Mouse (Mus musculus): Measurements from ENCODE around the gene Kcnk2. TPM values are rescaled to one million over a fixed set of nuclear protein-coding genes. Genes with fewer than 3 reads are reported as not detected.

Gene Kcnk2
- polyA plus RNA-seq, 1 experiment, result not detected

DNA sequence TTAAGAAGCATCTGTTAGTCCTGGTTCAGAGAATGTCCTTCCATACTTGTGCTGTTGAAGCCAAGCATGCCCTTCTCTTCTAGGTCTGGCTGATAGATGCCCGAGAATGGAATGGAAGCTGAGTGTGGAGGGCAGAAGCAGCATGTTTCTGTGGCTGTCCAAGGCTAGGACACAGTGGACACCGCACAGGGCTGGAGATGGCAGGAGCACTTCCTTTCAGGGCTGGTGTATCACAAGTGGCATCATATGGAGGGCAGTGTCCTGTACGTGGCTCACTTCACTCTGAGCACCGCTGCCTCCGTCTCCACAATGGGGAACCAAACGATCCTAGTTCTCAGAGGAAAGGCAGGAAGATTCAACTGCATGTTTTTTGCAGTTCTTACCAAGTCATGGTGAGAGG is 7.8 kb upstream of the Kcnk2 start:
- WGBS, result 87% methylated on average over 6 of the region's 6 CpGs
- H3K4me1 ChIP-seq (ENCODE audit: control insufficient read depth, insufficient read depth, low read length), result no peaks in the 10 kb centered on the region
- H3K4me3 ChIP-seq (ENCODE audit: insufficient read depth, low read depth, low read length), result no peak overlapping the region
- H3K27ac ChIP-seq (ENCODE audit: insufficient read depth, low read depth, low read length), result no peak overlapping the region
- no peak for TF ChIP-seq CTCF (IDR thresholded peaks at IDR 0.05; ENCODE audit: insufficient read depth, low read depth, low read length)
- TF ChIP-seq POLR2A (IDR thresholded peaks at IDR 0.05; ENCODE audit: insufficient read depth, low read depth, low read length), result no peak

DNA sequence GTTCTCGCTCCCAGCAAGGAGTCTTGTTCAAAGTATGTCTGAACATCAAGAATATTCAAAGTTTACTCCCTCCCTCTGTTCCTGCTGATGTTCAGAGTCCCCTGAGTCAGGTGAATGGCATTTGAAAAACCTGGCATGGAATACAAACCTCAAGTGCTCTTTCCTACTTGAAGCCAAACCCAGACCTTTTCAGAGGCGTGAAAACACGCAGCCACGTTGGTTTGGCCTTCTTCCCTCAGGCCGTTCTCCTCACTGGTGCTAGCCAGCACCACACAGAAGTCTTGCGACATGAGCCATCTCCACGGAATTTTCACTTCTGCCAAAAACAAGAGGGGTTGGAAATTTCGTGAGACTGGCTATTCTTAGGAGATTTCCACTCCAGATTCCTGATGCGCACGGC is 3.1 kb upstream of the Kcnk2 start:
- no peak overlapping the region for H3K4me3 ChIP-seq (ENCODE audit: insufficient read depth, low read depth, low read length)
- TF ChIP-seq CTCF (IDR thresholded peaks at IDR 0.05; ENCODE audit: insufficient read depth, low read depth, low read length), result no peak
- TF ChIP-seq POLR2A (IDR thresholded peaks at IDR 0.05; ENCODE audit: insufficient read depth, low read depth, low read length), result no peak
- H3K4me1 ChIP-seq (ENCODE audit: control insufficient read depth, insufficient read depth, low read length), result no peaks in the 10 kb centered on the region
- WGBS, result 76% methylated on average over 10 of the region's 10 CpGs
- H3K27ac ChIP-seq (ENCODE audit: insufficient read depth, low read depth, low read length), result no peak overlapping the region

DNA sequence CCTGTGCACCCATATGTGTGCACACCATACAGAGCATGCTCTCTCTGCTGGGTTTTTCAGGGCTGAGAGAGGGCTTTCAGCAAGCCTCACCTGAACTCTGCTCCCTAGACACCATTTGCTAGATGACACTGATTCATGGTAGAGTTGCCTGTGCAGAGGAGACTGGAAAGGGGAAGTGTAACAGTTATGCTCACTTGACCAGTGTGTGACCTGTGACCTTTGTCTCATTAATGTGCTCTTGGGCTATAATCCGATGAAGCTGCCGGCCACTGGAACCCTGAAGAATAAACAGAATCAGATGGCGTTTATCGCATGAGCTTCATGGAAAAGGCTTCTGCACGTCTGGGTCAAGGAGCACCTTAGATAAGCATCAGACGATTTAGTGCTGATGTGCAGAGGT is 1.5 kb upstream of the Kcnk2 start:
- H3K4me3 ChIP-seq (ENCODE audit: insufficient read depth, low read depth, low read length), result no peak overlapping the region
- no peaks in the 10 kb centered on the region for H3K4me1 ChIP-seq (ENCODE audit: control insufficient read depth, insufficient read depth, low read length)
- no peak overlapping the region for H3K27ac ChIP-seq (ENCODE audit: insufficient read depth, low read depth, low read length)
- TF ChIP-seq CTCF (IDR thresholded peaks at IDR 0.05; ENCODE audit: insufficient read depth, low read depth, low read length) (no peak), POLR2A (IDR thresholded peaks at IDR 0.05; ENCODE audit: insufficient read depth, low read depth, low read length) (no peak)
- 88% methylated on average over 6 of the region's 6 CpGs for WGBS

- TF ChIP-seq CTCF (IDR thresholded peaks at IDR 0.05; ENCODE audit: insufficient read depth, low read depth, low read length), result no peak
- TF ChIP-seq POLR2A (IDR thresholded peaks at IDR 0.05; ENCODE audit: insufficient read depth, low read depth, low read length), result no peak
- no peak overlapping the region for H3K27ac ChIP-seq (ENCODE audit: insufficient read depth, low read depth, low read length)
- H3K4me1 ChIP-seq (ENCODE audit: control insufficient read depth, insufficient read depth, low read length), result no peaks in the 10 kb centered on the region
- WGBS, result 92% methylated on average over 4 of the region's 4 CpGs
- no peak overlapping the region for H3K4me3 ChIP-seq (ENCODE audit: insufficient read depth, low read depth, low read length)
Observed at GRCm38 (mm10) chr1:189403139-189403538, 1.1 kb upstream of the Kcnk2 start.

GRCm38 (mm10) chr1:189386848-189387247 is 15.2 kb downstream of the Kcnk2 start:
- no peaks in the 10 kb centered on the region for H3K4me1 ChIP-seq (ENCODE audit: control insufficient read depth, insufficient read depth, low read length)
- WGBS, result 97% methylated on average over 10 of the region's 10 CpGs
- TF ChIP-seq POLR2A (IDR thresholded peaks at IDR 0.05; ENCODE audit: insufficient read depth, low read depth, low read length) (no peak), CTCF (IDR thresholded peaks at IDR 0.05; ENCODE audit: insufficient read depth, low read depth, low read length) (no peak)

DNA sequence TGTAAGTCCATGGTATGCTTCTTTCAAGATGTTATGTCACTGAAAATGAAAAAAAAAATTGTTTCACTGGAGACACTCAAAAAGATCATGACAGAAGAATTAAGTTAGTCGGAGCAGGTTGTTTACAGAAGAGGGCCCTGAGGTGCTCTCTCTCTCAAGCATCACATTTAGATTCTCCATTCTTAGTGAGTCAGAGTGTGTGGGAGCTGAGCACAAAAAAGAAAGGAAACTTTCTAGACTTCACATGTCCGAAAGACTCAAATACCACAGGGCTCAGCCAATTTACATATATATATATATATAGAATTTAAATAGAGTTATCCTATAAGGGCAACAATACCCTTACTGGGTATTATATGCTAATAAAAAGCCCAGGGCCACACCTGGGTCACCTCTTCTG is 15.9 kb downstream of the Kcnk2 start:
- WGBS, result 61% methylated on average over 2 of the region's 2 CpGs
- no peak overlapping the region for H3K4me3 ChIP-seq (ENCODE audit: insufficient read depth, low read depth, low read length)
- H3K27ac ChIP-seq (ENCODE audit: insufficient read depth, low read depth, low read length), result no peak overlapping the region
- H3K4me1 ChIP-seq (ENCODE audit: control insufficient read depth, insufficient read depth, low read length), result no peaks in the 10 kb centered on the region
- TF ChIP-seq CTCF (IDR thresholded peaks at IDR 0.05; ENCODE audit: insufficient read depth, low read depth, low read length) (no peak), POLR2A (IDR thresholded peaks at IDR 0.05; ENCODE audit: insufficient read depth, low read depth, low read length) (no peak)

More at GRCm38 (mm10) chr1:189386848-189387247, 15.2 kb downstream of the Kcnk2 start:
- H3K27ac ChIP-seq (ENCODE audit: insufficient read depth, low read depth, low read length), result no peak overlapping the region
- no peak overlapping the region for H3K4me3 ChIP-seq (ENCODE audit: insufficient read depth, low read depth, low read length)

GRCm38 (mm10) chr1:189367722-189368121 is 34.4 kb downstream of the Kcnk2 start:
- Histone ChIP-seq H3K4me3 (ENCODE audit: insufficient read depth, low read depth, low read length) (no peak overlapping the region), H3K27ac (ENCODE audit: insufficient read depth, low read depth, low read length) (no peak overlapping the region), H3K4me1 (ENCODE audit: control insufficient read depth, insufficient read depth, low read length) (no peaks in the 10 kb centered on the region)
- 95% methylated on average over 4 of the region's 4 CpGs for WGBS
- TF ChIP-seq POLR2A (IDR thresholded peaks at IDR 0.05; ENCODE audit: insufficient read depth, low read depth, low read length) (no peak), CTCF (IDR thresholded peaks at IDR 0.05; ENCODE audit: insufficient read depth, low read depth, low read length) (no peak)

- no peaks in the 10 kb centered on the region for H3K4me1 ChIP-seq (ENCODE audit: control insufficient read depth, insufficient read depth, low read length)
- TF ChIP-seq CTCF (IDR thresholded peaks at IDR 0.05; ENCODE audit: insufficient read depth, low read depth, low read length) (no peak), POLR2A (IDR thresholded peaks at IDR 0.05; ENCODE audit: insufficient read depth, low read depth, low read length) (no peak)
- 93% methylated on average over 5 of the region's 5 CpGs for WGBS
Observed at GRCm38 (mm10) chr1:189364188-189364587, 37.9 kb downstream of the Kcnk2 start.

GRCm38 (mm10) chr1:189362579-189362978 is 39.5 kb downstream of the Kcnk2 start:
- no peak overlapping the region for H3K27ac ChIP-seq (ENCODE audit: insufficient read depth, low read depth, low read length)
- TF ChIP-seq CTCF (IDR thresholded peaks at IDR 0.05; ENCODE audit: insufficient read depth, low read depth, low read length), result no peak
- no peak for TF ChIP-seq POLR2A (IDR thresholded peaks at IDR 0.05; ENCODE audit: insufficient read depth, low read depth, low read length)
- WGBS, result 72% methylated on average over 6 of the region's 6 CpGs
- no peak overlapping the region for H3K4me3 ChIP-seq (ENCODE audit: insufficient read depth, low read depth, low read length)
- H3K4me1 ChIP-seq (ENCODE audit: control insufficient read depth, insufficient read depth, low read length), result no peaks in the 10 kb centered on the region

More at GRCm38 (mm10) chr1:189364188-189364587, 37.9 kb downstream of the Kcnk2 start:
- no peak overlapping the region for H3K4me3 ChIP-seq (ENCODE audit: insufficient read depth, low read depth, low read length)
- H3K27ac ChIP-seq (ENCODE audit: insufficient read depth, low read depth, low read length), result no peak overlapping the region

DNA sequence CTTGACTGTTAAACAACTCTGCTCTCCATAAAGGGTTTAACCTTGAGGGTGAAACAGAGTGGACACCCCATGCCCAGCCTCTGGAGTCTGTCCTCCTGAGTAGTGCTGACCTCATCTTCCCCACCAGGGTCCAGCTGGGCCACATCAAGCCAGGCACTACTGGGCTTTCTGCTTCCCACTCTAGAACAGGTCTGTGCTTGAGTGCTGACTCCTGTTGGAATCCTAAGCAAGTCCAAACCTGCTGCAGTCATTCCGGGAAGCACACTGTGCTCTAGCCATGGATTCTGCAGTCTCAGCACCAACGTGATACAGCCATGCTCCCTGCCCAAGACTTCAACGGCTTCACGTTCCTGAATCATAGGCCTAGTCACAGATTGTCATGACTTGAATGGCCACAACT is 42.4 kb downstream of the Kcnk2 start:
- 92% methylated on average over 4 of the region's 4 CpGs for WGBS

More for the DNA sequence above, 42.4 kb downstream of the Kcnk2 start:
- Histone ChIP-seq H3K4me1 (ENCODE audit: control insufficient read depth, insufficient read depth, low read length) (no peaks in the 10 kb centered on the region), H3K27ac (ENCODE audit: insufficient read depth, low read depth, low read length) (no peak overlapping the region), H3K4me3 (ENCODE audit: insufficient read depth, low read depth, low read length) (no peak overlapping the region)
- TF ChIP-seq CTCF (IDR thresholded peaks at IDR 0.05; ENCODE audit: insufficient read depth, low read depth, low read length) (no peak), POLR2A (IDR thresholded peaks at IDR 0.05; ENCODE audit: insufficient read depth, low read depth, low read length) (no peak)
